8 mouse cellular contexts compared by ENCODE assay signal in the genomic region with DNA sequence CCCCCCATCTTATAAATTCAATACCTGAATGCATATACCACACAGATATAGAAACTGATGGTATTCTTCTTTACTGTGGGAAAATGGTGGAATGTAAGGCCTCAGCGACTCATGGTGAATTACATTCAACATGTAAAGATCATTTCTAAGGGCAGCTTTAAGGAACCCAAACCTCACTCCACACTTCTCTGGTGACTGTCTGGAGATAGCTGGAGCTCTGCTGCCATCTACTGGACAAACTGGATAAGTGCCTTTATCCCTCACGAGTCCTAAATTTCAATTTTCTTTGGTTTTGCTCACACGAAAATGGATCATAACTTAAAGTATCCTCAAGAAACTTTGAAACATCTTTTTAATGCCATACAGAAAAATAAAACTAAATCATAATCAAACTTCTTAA. TPM values are rescaled to one million over a fixed set of nuclear protein-coding genes. Genes with fewer than 3 reads are reported as not detected.
DNase-seq lines count a peak whose midpoint lies in the region; ATAC-seq lines count a peak whose summit lies in the region.

No protein-coding gene starts in this region.

- no peak overlapping the region for H3K4me3 ChIP-seq in midbrain, embryonic 16.5 days (ENCODE audit: low read depth, low read length)

- peaks cover 21% of the 10 kb centered on the region; the same call in 1 of the 2 replicates for H3K36me3 ChIP-seq in midbrain, embryonic 16.5 days (ENCODE audit: control insufficient read depth, insufficient read depth, low read length)

- H3K4me2 ChIP-seq in midbrain, embryonic 16.5 days (ENCODE audit: low read length): no peak overlapping the region

- no peaks in the 10 kb centered on the region for H3K9me3 ChIP-seq in midbrain, embryonic 16.5 days (replicated peaks; ENCODE audit: control insufficient read depth, low read length, poor library complexity, severe bottlenecking)

- no peaks in the 10 kb centered on the region for H3K27me3 ChIP-seq in midbrain, embryonic 16.5 days (ENCODE audit: control insufficient read depth, insufficient read depth, low read depth, low read length)

- WGBS in midbrain, embryonic 16.5 days: 3% methylated on average over 3 of the region's 3 CpGs

- peak; percentile 44 for DNase-seq in ovary, postnatal 14 days (ENCODE audit: low spot score)
- DNase-seq in ovary, adult 18-20 months (ENCODE audit: low spot score): no peak
- DNase-seq in NIH3T3 (ENCODE audit: low read depth): peak; percentile 80
- peak; percentile 79 for DNase-seq in cerebellum, postnatal 14 days
- DNase-seq in heart, postnatal 10 days: peak; percentile 50 to 67
- DNase-seq in left cerebral cortex, postnatal 10 days (ENCODE audit: extremely low spot score in 1 of 2, low spot score in 2 of 2): peak; percentile 49 to 63
- DNase-seq in yolk sac, embryonic 10.5 days (ENCODE audit: low spot score): no peak

- peak; percentile 67; the same call in 1 of the 2 replicates for ATAC-seq in midbrain, embryonic 16.5 days

- no peak overlapping the region for H3K27ac ChIP-seq in midbrain, embryonic 16.5 days (ENCODE audit: low read length)

- no peak overlapping the region for H3K9ac ChIP-seq in midbrain, embryonic 16.5 days (ENCODE audit: low read depth, low read length)

- peaks cover 2% of the 10 kb centered on the region; the same call in 1 of the 2 replicates for H3K4me1 ChIP-seq in midbrain, embryonic 16.5 days (ENCODE audit: control insufficient read depth, insufficient read depth, low read length)

- intact Hi-C loops in heart, postnatal 10 days (cut with DNase I): no loop called here
- intact Hi-C loops in left cerebral cortex, postnatal 10 days (cut with DNase I): loop anchor here (5.0 kb wide), 1 partner anchor 1949 kb away; no protein-coding TSS in a partner anchor

RNA-seq across cellular contexts. Expression of a gene that starts 11.4 kb away (rescaled TPM):
- under 1 TPM; 0.07 TPM for total RNA-seq in heart, postnatal 10 days (2021)
- 10 to 100 TPM; 66.2 to 68.2 TPM for total RNA-seq in left cerebral cortex, postnatal 10 days (2021)
- polyA plus RNA-seq in midbrain, embryonic 16.5 days (2015; fragmentation: Nextera tagmentation; extraction: Ambion mirVana): 24.2 and 25.8 TPM in 2 replicates

Comparison
In these comparisons a context has a peak if more than half of its experiments do, and no peak if none do; other contexts are left out.
1. DNase-seq: peak in ovary, postnatal 14 days (single experiment), NIH3T3 (single experiment), cerebellum, postnatal 14 days (2 of 2), heart, postnatal 10 days (2 of 2) and left cerebral cortex, postnatal 10 days (2 of 2); none in ovary, adult 18-20 months (single experiment) and yolk sac, embryonic 10.5 days (single experiment).
2. RNA of a gene that starts 11.4 kb away (total RNA-seq): 66.2 to 68.2 TPM in left cerebral cortex, postnatal 10 days; 0.07 TPM in heart, postnatal 10 days; every median in the first group is over 10 times any median in the second.